Mouse (Mus musculus): ENCODE measurements around the gene Fam193a. TPM values are rescaled to one million over a fixed set of nuclear protein-coding genes. Genes with fewer than 3 reads are reported as not detected.

Gene Fam193a
- polyA plus RNA-seq, 1 experiment from 2014 or later: 7.3 TPM

DNA sequence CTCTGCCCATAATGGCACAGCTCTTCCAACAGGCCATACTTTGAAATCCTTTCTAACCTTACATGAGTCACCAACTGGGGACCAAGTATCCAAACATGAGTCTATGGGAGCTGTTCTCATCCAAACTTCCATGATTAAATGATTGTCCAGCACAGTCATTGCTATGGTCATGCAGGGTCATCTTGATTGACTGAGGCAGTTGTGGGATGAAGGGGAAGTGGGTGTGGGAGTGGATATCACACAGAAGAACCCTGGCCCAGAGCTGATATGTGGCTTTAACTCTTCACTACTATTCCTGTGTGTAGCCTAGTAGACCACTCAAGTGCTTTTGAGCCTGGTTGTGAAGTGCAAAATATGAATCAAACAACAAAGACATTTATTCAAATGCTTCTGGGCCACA lies 145.4 kb downstream of the Fam193a start:
- Histone ChIP-seq H3K27ac (ENCODE audit: low read length) (no peak overlapping the region), H3K4me2 (ENCODE audit: low read depth, low read length) (no peak overlapping the region), H3K36me3 (ENCODE audit: control insufficient read depth, insufficient read depth) (no peaks in the 10 kb centered on the region), H3K4me1 (ENCODE audit: control insufficient read depth, insufficient read depth, low read length) (peaks cover 5% of the 10 kb centered on the region; the same call in 1 of the 2 replicates), H3K9me3 (replicated peaks; ENCODE audit: control insufficient read depth, low read length) (no peaks in the 10 kb centered on the region), H3K4me3 (ENCODE audit: low read length) (no peak overlapping the region), H3K9ac (ENCODE audit: low read length) (no peak overlapping the region), H3K27me3 (ENCODE audit: control insufficient read depth, insufficient read depth, low read length) (no peaks in the 10 kb centered on the region)
- no peak for ATAC-seq (replicated peaks; ENCODE audit: extremely low read depth, insufficient read depth, low FRiP score)

DNA sequence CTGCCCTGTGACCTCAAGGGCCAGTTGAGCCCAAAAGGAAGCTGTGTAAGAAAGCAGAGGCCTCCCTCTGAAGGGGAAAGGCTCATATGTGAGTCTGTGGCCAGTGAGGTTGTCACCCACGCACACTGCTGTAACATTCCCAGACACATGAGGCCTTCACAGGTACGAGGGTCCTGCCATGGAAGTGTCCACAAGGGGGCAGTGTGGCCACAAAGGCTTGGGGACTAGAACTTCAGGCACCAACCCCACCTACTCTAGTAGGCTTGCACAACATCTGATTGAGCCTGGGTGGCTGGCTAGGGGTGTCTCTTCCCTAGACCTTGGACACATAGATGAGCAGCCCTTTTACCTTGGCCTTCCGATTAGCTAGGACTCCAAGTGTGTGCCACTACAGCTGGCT lies 148.2 kb downstream of the Fam193a start:
- Histone ChIP-seq H3K9ac (ENCODE audit: low read length) (no peak overlapping the region), H3K9me3 (replicated peaks; ENCODE audit: control insufficient read depth, low read length) (no peaks in the 10 kb centered on the region), H3K27me3 (ENCODE audit: control insufficient read depth, insufficient read depth, low read length) (no peaks in the 10 kb centered on the region), H3K36me3 (ENCODE audit: control insufficient read depth, insufficient read depth) (no peaks in the 10 kb centered on the region), H3K4me2 (ENCODE audit: low read depth, low read length) (no peak overlapping the region), H3K4me3 (ENCODE audit: low read length) (no peak overlapping the region), H3K4me1 (ENCODE audit: control insufficient read depth, insufficient read depth, low read length) (peaks cover 17% of the 10 kb centered on the region), H3K27ac (ENCODE audit: low read length) (no peak overlapping the region)
- ATAC-seq (replicated peaks; ENCODE audit: extremely low read depth, insufficient read depth, low FRiP score): no peak
- 22% methylated on average over 3 of the region's 3 CpGs for WGBS

DNA sequence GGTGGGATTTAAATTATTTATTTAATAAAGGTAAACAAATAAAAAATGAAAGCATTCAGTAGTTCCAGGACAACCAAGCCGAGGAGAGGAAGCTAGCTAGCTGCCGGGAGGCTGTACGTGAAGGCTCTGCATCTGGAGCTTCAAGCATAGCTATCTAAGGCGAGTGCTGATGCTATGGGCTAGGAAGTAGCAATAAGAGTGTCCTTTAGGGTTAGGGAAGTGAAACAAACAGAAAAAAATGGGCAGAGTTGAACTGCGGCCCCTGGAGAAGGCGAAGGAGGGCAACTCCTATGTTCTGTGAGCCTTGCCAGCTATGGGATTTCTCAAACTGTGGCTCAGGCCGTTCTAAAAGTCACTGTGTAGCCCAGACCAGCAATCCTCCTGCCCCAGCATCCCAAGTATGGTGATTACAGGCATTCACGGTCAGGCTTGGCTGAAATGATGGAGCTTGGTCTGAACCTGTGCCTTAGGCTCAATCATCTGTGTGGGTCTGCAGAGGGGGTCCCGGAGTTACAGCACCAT lies 149.7 kb downstream of the Fam193a start:
- Histone ChIP-seq H3K4me2 (ENCODE audit: low read depth, low read length) (no peak overlapping the region), H3K27me3 (ENCODE audit: control insufficient read depth, insufficient read depth, low read length) (no peaks in the 10 kb centered on the region), H3K9ac (ENCODE audit: low read length) (no peak overlapping the region), H3K9me3 (replicated peaks; ENCODE audit: control insufficient read depth, low read length) (no peaks in the 10 kb centered on the region), H3K36me3 (ENCODE audit: control insufficient read depth, insufficient read depth) (no peaks in the 10 kb centered on the region), H3K4me1 (ENCODE audit: control insufficient read depth, insufficient read depth, low read length) (peaks cover 14% of the 10 kb centered on the region), H3K27ac (ENCODE audit: low read length) (no peak overlapping the region), H3K4me3 (ENCODE audit: low read length) (no peak overlapping the region)
- WGBS: 82% methylated on average over 9 of the region's 9 CpGs
- ATAC-seq (replicated peaks; ENCODE audit: extremely low read depth, insufficient read depth, low FRiP score): no peak

DNA sequence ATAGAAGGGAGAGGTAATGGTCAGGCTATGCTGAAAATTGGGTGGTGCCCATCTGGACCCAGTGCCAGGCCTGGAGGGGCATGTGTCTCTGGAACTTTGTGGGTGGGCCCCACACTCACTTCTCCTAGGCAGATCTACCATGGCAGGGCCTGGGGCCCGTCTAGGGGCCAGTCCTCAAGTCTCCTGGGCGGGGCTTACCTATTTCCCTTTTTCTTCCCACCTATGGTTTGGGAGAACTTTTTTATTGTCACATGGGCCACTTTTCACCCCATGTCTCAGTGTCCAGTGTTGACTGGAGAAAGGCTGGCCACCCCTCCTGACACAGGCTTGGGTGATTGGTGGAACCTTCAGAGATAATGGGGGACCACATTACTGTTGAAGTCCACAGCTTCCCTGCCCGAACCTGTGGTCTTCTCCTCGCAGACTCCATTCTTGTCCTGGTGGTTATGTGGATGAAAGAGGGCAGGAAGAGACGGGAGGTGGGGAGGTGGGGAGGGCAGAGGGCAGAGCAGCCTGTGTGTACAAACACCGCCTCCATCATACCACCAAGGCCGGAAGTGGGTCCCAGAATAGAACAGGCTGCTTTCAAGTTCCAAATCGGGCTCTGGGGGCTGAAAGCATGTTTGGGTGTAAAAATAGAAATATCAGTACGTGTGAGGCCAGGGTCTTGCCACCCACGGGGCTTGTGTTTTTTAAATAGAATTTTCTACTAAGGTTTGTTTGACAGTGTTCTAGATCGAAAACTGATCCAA lies 150.9 kb downstream of the Fam193a start:
- 34% methylated on average over 11 of the region's 11 CpGs for WGBS
- H3K4me1 ChIP-seq (ENCODE audit: control insufficient read depth, insufficient read depth, low read length): peaks cover 14% of the 10 kb centered on the region
- peak overlapping the region; percentile 40; the same call in 1 of the 2 replicates for H3K27ac ChIP-seq (ENCODE audit: low read length)

DNA sequence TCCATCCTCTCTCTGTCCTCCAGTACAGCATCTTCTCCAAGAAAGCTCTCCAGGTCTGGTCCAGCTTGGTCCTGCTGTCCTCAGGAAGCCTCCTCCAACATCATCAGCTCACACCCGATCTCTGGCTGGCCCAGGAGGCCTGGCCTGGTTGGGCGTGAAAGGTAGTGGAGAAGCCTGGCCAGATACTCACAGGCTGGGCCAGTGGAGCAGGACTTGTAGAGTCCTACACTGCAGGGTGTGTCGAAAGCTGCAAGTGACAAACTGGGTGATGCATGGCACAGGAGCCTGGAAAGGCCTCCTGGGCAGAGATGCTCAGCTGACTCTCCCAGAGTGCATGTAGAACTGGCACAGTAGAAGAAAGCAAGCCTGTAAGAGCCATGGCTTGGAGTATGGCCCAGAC lies 151.6 kb downstream of the Fam193a start:
- H3K9ac ChIP-seq (ENCODE audit: low read length): no peak overlapping the region
- H3K4me2 ChIP-seq (ENCODE audit: low read depth, low read length): no peak overlapping the region
- H3K4me1 ChIP-seq (ENCODE audit: control insufficient read depth, insufficient read depth, low read length): peaks cover 14% of the 10 kb centered on the region
- H3K9me3 ChIP-seq (replicated peaks; ENCODE audit: control insufficient read depth, low read length): no peaks in the 10 kb centered on the region
- no peak overlapping the region for H3K4me3 ChIP-seq (ENCODE audit: low read length)
- no peaks in the 10 kb centered on the region for H3K36me3 ChIP-seq (ENCODE audit: control insufficient read depth, insufficient read depth)
- peak overlapping the region; percentile 40 for H3K27ac ChIP-seq (ENCODE audit: low read length)
- WGBS: 61% methylated on average over 3 of the region's 3 CpGs
- no peaks in the 10 kb centered on the region for H3K27me3 ChIP-seq (ENCODE audit: control insufficient read depth, insufficient read depth, low read length)
- no peak for ATAC-seq (replicated peaks; ENCODE audit: extremely low read depth, insufficient read depth, low FRiP score)

More for the DNA sequence above, 150.9 kb downstream of the Fam193a start:
- Histone ChIP-seq H3K27me3 (ENCODE audit: control insufficient read depth, insufficient read depth, low read length) (no peaks in the 10 kb centered on the region), H3K36me3 (ENCODE audit: control insufficient read depth, insufficient read depth) (no peaks in the 10 kb centered on the region), H3K9me3 (replicated peaks; ENCODE audit: control insufficient read depth, low read length) (no peaks in the 10 kb centered on the region), H3K9ac (ENCODE audit: low read length) (no peak overlapping the region), H3K4me2 (ENCODE audit: low read depth, low read length) (peak overlapping the region; percentile 10; the same call in 1 of the 2 replicates), H3K4me3 (ENCODE audit: low read length) (no peak overlapping the region)
- no peak for ATAC-seq (replicated peaks; ENCODE audit: extremely low read depth, insufficient read depth, low FRiP score)

DNA sequence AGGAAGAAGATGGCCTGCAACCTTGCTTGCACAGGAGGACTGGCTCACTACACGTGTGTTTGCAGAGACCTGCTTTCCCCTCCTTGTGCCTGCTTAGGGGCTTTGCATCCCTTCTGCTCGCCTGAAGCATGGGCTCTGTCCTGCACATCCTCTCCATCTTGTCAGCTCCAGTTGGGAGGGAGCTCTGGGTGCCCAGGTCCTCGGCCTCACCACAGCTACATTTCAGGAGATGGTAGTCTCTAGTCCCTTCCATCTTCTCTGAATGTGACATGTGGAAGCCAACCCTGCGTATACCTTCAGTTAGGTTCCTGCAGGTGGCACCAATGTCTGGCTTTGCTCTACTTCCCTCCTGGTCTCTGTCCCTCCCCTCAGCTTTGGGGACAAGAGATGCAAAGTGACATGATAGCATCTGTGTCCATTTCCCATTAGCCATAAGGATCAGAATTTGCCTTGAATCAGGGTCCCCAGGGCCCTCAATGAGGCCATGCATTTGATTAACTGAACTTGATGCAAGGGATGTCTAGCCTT lies 154.3 kb downstream of the Fam193a start:
- Histone ChIP-seq H3K27me3 (ENCODE audit: control insufficient read depth, insufficient read depth, low read length) (no peaks in the 10 kb centered on the region), H3K27ac (ENCODE audit: low read length) (no peak overlapping the region), H3K4me1 (ENCODE audit: control insufficient read depth, insufficient read depth, low read length) (peaks cover 16% of the 10 kb centered on the region), H3K4me2 (ENCODE audit: low read depth, low read length) (no peak overlapping the region), H3K36me3 (ENCODE audit: control insufficient read depth, insufficient read depth) (no peaks in the 10 kb centered on the region), H3K9ac (ENCODE audit: low read length) (no peak overlapping the region), H3K4me3 (ENCODE audit: low read length) (no peak overlapping the region), H3K9me3 (replicated peaks; ENCODE audit: control insufficient read depth, low read length) (no peaks in the 10 kb centered on the region)
- WGBS: 57% methylated on average over 4 of the region's 4 CpGs
- ATAC-seq (replicated peaks; ENCODE audit: extremely low read depth, insufficient read depth, low FRiP score): no peak

DNA sequence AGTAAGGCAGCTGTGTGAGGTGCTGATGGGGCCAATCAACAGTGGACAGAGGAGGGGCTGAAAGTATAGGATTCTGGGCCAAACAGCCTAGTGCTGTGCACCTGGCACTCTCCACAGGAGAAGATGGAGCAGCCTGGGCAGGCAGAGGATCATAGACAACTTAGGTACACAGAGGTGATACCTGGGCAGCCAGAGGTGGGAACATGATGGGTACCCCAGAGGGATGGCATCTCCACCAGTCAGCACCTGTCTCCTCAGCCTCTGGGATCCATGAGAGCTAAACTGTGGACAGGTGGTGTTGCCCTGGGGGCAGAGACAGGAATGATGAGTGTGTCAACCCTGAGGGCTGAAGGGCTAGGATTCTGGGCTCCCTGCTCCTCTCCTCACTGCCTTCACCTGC lies 154.8 kb downstream of the Fam193a start:
- no peak overlapping the region for H3K9ac ChIP-seq (ENCODE audit: low read length)
- no peaks in the 10 kb centered on the region for H3K27me3 ChIP-seq (ENCODE audit: control insufficient read depth, insufficient read depth, low read length)
- peaks cover 16% of the 10 kb centered on the region for H3K4me1 ChIP-seq (ENCODE audit: control insufficient read depth, insufficient read depth, low read length)
- H3K36me3 ChIP-seq (ENCODE audit: control insufficient read depth, insufficient read depth): no peaks in the 10 kb centered on the region
- H3K4me2 ChIP-seq (ENCODE audit: low read depth, low read length): no peak overlapping the region
- no peak overlapping the region for H3K27ac ChIP-seq (ENCODE audit: low read length)
- no peak for ATAC-seq (replicated peaks; ENCODE audit: extremely low read depth, insufficient read depth, low FRiP score)
- no peaks in the 10 kb centered on the region for H3K9me3 ChIP-seq (replicated peaks; ENCODE audit: control insufficient read depth, low read length)
- H3K4me3 ChIP-seq (ENCODE audit: low read length): no peak overlapping the region

DNA sequence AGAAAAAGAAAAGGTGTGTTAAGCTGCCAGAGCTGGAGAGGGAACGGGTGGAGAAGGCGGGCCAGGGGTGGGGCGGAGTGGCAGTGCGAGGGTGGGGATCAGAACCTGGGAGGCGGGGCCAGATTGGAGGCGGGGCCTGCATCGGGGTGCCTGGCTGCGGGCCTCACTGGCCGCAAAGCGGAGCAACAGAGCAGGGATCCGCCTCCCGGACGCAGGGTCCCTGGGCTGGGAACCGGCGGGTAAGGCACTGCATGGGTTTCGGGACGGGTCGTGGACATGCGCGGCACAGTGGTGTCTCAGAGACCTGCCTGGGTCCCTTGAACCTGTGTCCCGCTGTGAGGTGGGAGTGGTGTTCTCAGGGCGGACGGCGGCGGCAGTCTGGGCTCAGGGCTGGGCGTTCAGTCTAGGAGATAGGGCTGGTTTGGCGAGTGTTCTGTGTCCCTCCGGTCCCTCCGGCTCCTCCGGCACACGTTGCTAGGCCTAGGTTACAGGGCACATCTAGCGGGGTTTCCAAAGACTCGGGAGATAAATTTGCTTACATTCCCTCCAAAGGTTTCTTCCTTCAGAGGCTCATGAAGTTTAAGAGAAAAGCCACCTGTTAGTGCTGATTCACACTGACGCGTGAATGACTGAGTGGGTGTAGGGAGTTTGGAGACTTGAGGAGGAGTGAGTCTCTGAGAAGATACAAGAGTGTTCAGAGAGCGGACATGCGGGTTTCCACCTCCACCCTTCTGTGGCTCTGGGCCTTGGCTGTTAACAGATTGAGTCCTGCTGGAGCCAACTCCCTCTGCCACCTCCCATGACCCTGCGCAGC lies 156.1 kb downstream of the Fam193a start, which contains the start of gene Sh3bp2:
Gene Sh3bp2, plus strand, starts transcription at position 176 of the 814 bp plus-strand sequence.
- ATAC-seq (replicated peaks; ENCODE audit: extremely low read depth, insufficient read depth, low FRiP score): peak; percentile 91
- WGBS: 3% methylated on average over 38 of the region's 38 CpGs
- Histone ChIP-seq H3K27me3 (ENCODE audit: control insufficient read depth, insufficient read depth, low read length) (no peaks in the 10 kb centered on the region), H3K4me1 (ENCODE audit: control insufficient read depth, insufficient read depth, low read length) (peaks cover 11% of the 10 kb centered on the region), H3K27ac (ENCODE audit: low read length) (peak within 1 kb of the TSS; percentile 63; the same call in 1 of the 2 replicates), H3K4me2 (ENCODE audit: low read depth, low read length) (peak within 1 kb of the TSS; percentile 80), H3K9me3 (replicated peaks; ENCODE audit: control insufficient read depth, low read length) (no peaks in the 10 kb centered on the region), H3K36me3 (ENCODE audit: control insufficient read depth, insufficient read depth) (no peaks in the 10 kb centered on the region), H3K4me3 (ENCODE audit: low read length) (peak within 1 kb of the TSS; percentile 68), H3K9ac (ENCODE audit: low read length) (peak within 1 kb of the TSS; percentile 79)

DNA sequence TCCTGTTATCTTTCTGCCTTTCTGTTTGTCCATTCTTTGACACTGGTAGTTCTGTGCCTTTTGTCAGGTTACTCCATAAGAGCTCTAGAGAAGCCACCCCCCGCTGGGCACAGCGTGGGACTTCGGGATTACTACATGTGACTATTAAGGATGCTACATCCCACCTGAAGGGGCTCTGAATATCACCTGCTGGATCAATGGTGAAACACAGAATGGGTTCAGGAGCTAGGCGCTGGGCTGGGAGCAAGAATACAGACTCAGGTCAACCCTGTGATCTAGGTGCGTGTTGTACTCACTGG lies 156.7 kb downstream of the Fam193a start:
- WGBS: 50% methylated on average over 5 of the region's 5 CpGs

More for the DNA sequence above, 156.7 kb downstream of the Fam193a start:
- H3K4me2 ChIP-seq (ENCODE audit: low read depth, low read length): peak overlapping the region; percentile 80
- H3K4me3 ChIP-seq (ENCODE audit: low read length): peak overlapping the region; percentile 68
- no peaks in the 10 kb centered on the region for H3K9me3 ChIP-seq (replicated peaks; ENCODE audit: control insufficient read depth, low read length)
- H3K27me3 ChIP-seq (ENCODE audit: control insufficient read depth, insufficient read depth, low read length): no peaks in the 10 kb centered on the region
- no peak overlapping the region for H3K9ac ChIP-seq (ENCODE audit: low read length)
- no peak overlapping the region for H3K27ac ChIP-seq (ENCODE audit: low read length)
- ATAC-seq (replicated peaks; ENCODE audit: extremely low read depth, insufficient read depth, low FRiP score): no peak
- H3K36me3 ChIP-seq (ENCODE audit: control insufficient read depth, insufficient read depth): no peaks in the 10 kb centered on the region
- peaks cover 5% of the 10 kb centered on the region for H3K4me1 ChIP-seq (ENCODE audit: control insufficient read depth, insufficient read depth, low read length)

Measured in heart, embryonic 16.5 days (tissue).